Mouse (Mus musculus) left cerebral cortex, adult 2 months (tissue): ENCODE results near the gene Plppr1. TPM values are rescaled to one million over a fixed set of nuclear protein-coding genes. Genes with fewer than 3 reads are reported as not detected.

Source experiments
- DNase-seq, 2 experiments: peaks; one replicate each; pipeline ENCODE4 v3.0.0; 2021 to 2022; ENCODE audit warnings: low spot score in 2 of 2, mixed read lengths in 1 of 2; ENCODE audit errors: extremely low spot score in 1 of 2
- H3K27ac ChIP-seq: fragments of 200-600 bp; 2 replicates; pipeline ENCODE4 v1.8.1; 2022
- H3K4me3 ChIP-seq: fragments of 200-600 bp; 2 replicates; pipeline ENCODE4 v1.8.1; 2022
- CTCF ChIP-seq: fragments of 200-600 bp; IDR thresholded peaks from 2 replicates; pipeline ENCODE4 v1.8.1; 2022; ENCODE audit warnings: antibody characterized with exemption, mild to moderate bottlenecking, moderate library complexity
- intact Hi-C: fragments of 180-260 bp; cut with DNase I; formaldehyde crosslinking; loops from one replicate; pipeline ENCODE4 v1.15.1; 2025
- total RNA-seq, 2 experiments: library from RNA; stranded (reverse); gene quantifications; 2 replicates each; pipeline ENCODE4 v1.2.3; 2021

Gene Plppr1
- total RNA-seq, 2 experiments from 2014 or later, result 7.9 to 11.4 TPM

- no peak for TF ChIP-seq CTCF
- no peak overlapping the region for H3K4me3 ChIP-seq
- intact Hi-C loops, result no loop called here
- DNase-seq, result no peak
- no peak overlapping the region for H3K27ac ChIP-seq
These were observed 89.7 kb downstream of the Plppr1 start for GRCm38 (mm10) chr4:49148775-49149174.

- DNase-seq, result no peak
- Histone ChIP-seq H3K27ac (no peak overlapping the region), H3K4me3 (no peak overlapping the region)
- TF ChIP-seq CTCF, result no peak
- intact Hi-C loops, result no loop called here
These were observed 90.2 kb downstream of the Plppr1 start for GRCm38 (mm10) chr4:49149251-49149650.

GRCm38 (mm10) chr4:49153849-49154248 is 94.8 kb downstream of the Plppr1 start:
- H3K4me3 ChIP-seq, result no peak overlapping the region
- TF ChIP-seq CTCF, result peak; percentile 73
- intact Hi-C loops, result loop anchor here (1.0 to 5.0 kb wide), 4 partner anchors 97 to 463 kb away; no protein-coding TSS in a partner anchor
- H3K27ac ChIP-seq, result no peak overlapping the region
- peak; percentile 51 to 75 for DNase-seq

GRCm38 (mm10) chr4:49156781-49157180 is 97.7 kb downstream of the Plppr1 start:
- DNase-seq, result no peak
- H3K4me3 ChIP-seq, result no peak overlapping the region
- H3K27ac ChIP-seq, result no peak overlapping the region
- intact Hi-C loops, result no loop called here
- no peak for TF ChIP-seq CTCF

- Histone ChIP-seq H3K27ac (no peak overlapping the region), H3K4me3 (no peak overlapping the region)
- no peak for TF ChIP-seq CTCF
- intact Hi-C loops, result no loop called here
- no peak for DNase-seq
These were observed 104.2 kb downstream of the Plppr1 start for GRCm38 (mm10) chr4:49163285-49163684.

GRCm38 (mm10) chr4:49166391-49166790 is 107.3 kb downstream of the Plppr1 start:
- no peak for DNase-seq
- no peak overlapping the region for H3K27ac ChIP-seq
- intact Hi-C loops, result no loop called here
- no peak overlapping the region for H3K4me3 ChIP-seq
- TF ChIP-seq CTCF, result no peak

GRCm38 (mm10) chr4:49167030-49167429 is 108.0 kb downstream of the Plppr1 start:
- DNase-seq, result no peak
- no peak overlapping the region for H3K4me3 ChIP-seq
- intact Hi-C loops, result no loop called here
- no peak for TF ChIP-seq CTCF
- H3K27ac ChIP-seq, result no peak overlapping the region

- no peak overlapping the region for H3K4me3 ChIP-seq
- no peak overlapping the region for H3K27ac ChIP-seq
- no peak for TF ChIP-seq CTCF
- intact Hi-C loops, result no loop called here
- no peak for DNase-seq
These were observed 110.4 kb downstream of the Plppr1 start for GRCm38 (mm10) chr4:49169498-49169897.

GRCm38 (mm10) chr4:49178101-49178500 is 119.0 kb downstream of the Plppr1 start:
- TF ChIP-seq CTCF, result no peak
- Histone ChIP-seq H3K4me3 (no peak overlapping the region), H3K27ac (no peak overlapping the region)
- no peak for DNase-seq
- intact Hi-C loops, result no loop called here

- TF ChIP-seq CTCF, result no peak
- no peak for DNase-seq
- intact Hi-C loops, result no loop called here
- H3K4me3 ChIP-seq, result no peak overlapping the region
- no peak overlapping the region for H3K27ac ChIP-seq
These were observed 119.8 kb downstream of the Plppr1 start for GRCm38 (mm10) chr4:49178891-49179290.

- H3K27ac ChIP-seq, result no peak overlapping the region
- TF ChIP-seq CTCF, result no peak
- DNase-seq, result no peak
- intact Hi-C loops, result no loop called here
- H3K4me3 ChIP-seq, result no peak overlapping the region
These were observed 120.6 kb downstream of the Plppr1 start for GRCm38 (mm10) chr4:49179471-49180181.

GRCm38 (mm10) chr4:49189991-49190526 is 131.0 kb downstream of the Plppr1 start:
- no peak for DNase-seq
- no peak overlapping the region for H3K27ac ChIP-seq
- no peak overlapping the region for H3K4me3 ChIP-seq
- intact Hi-C loops, result no loop called here
- TF ChIP-seq CTCF, result no peak
